Mouse (Mus musculus): ENCODE data around the gene Omt2b.
"Not testable (repeated sequence)": the region's sequence is repeated elsewhere in the genome, so short reads cannot be mapped to it uniquely, and the experiment has no call there.

DNA sequence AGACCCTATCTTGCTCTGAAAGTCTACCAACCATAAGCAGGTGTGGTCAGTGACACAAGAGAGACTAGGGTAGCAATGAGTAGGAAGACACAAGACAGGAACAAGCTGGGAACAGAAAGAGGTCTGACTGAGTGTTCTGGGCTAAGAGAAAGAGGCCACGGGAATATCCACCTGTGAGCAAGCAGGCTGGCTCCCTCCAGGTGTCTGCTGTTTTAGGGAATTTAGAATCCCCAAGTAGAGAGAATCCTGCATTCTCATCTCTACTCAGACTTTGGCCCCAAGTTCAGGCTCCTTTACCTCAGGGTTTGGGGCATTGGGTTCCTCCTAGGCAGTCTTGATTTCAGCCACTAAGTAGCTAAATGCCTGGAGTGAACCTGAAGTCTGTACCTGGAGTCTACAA lies at the start of gene Omt2b:
- not testable (repeated sequence) for TF ChIP-seq CTCF (conservative IDR thresholded peaks at IDR 0.05; ENCODE audit: low read length); NANOG (IDR thresholded peaks at IDR 0.05; ENCODE audit: borderline replicate concordance, low read length)

Measured in E14TG2a.4 (cell line).